Mouse (Mus musculus) CD4-positive, CD25-positive, alpha-beta regulatory T cell (primary cell): Measurements from ENCODE around the gene Gyg. TPM values are rescaled to one million over a fixed set of nuclear protein-coding genes. Genes with fewer than 3 reads are reported as not detected.

ENCODE experiments used
- polyA plus RNA-seq: library from polyadenylated mRNA; unstranded; fragments of 100-300 nt; shearing (Covaris generic); gene quantifications from one replicate; pipeline ENCODE4 v1.2.1, GENCODE M21; 2017

The Gyg gene
- 54.3 TPM for polyA plus RNA-seq

GRCm38 (mm10) chr3:20154531-20155367, at the start of gene Gyg:
Gene Gyg, minus strand, starts transcription at chr3:20155317.

Other genes starting within 250 kb of the Gyg start
- 0.77 TPM for gene Cp, start 198.3 kb downstream of the Gyg start, polyA plus RNA-seq
- gene Hps3, start 120.0 kb downstream of the Gyg start, polyA plus RNA-seq: 47.3 TPM
- gene Hltf, start 97.5 kb downstream of the Gyg start, polyA plus RNA-seq: 59.1 TPM
- 0.68 TPM for gene Cpa3, start 86.9 kb upstream of the Gyg start, polyA plus RNA-seq
- gene Cpb1, start 120.4 kb upstream of the Gyg start, polyA plus RNA-seq: not detected
- not detected for gene Agtr1b, start 211.9 kb upstream of the Gyg start, polyA plus RNA-seq